Mouse (Mus musculus) C2C12 (cell line): ENCODE results near the gene Gm45062. TPM values are rescaled to one million over a fixed set of nuclear protein-coding genes. Genes with fewer than 3 reads are reported as not detected.

ENCODE experiments used
- H3K27me3 ChIP-seq: one replicate; pipeline ENCODE4 v1.6.1; 2011; ENCODE audit not compliant: control insufficient read depth, insufficient read depth, insufficient read length
- H3K36me3 ChIP-seq: one replicate; pipeline ENCODE4 v1.6.1; 2011; ENCODE audit not compliant: control insufficient read depth, insufficient read depth
- H3K4me3 ChIP-seq: one replicate; pipeline ENCODE4 v1.5.1; 2011; ENCODE audit warnings: mild to moderate bottlenecking, control low read depth; ENCODE audit not compliant: poor library complexity, insufficient read depth, severe bottlenecking
- H3K79me2 ChIP-seq: one replicate; pipeline ENCODE4 v1.6.1; 2011; ENCODE audit not compliant: control insufficient read depth, insufficient read depth
- H3K79me3 ChIP-seq: one replicate; pipeline ENCODE4 v1.6.1; 2011; ENCODE audit warnings: low read depth, control low read depth
- H3ac ChIP-seq: one replicate; pipeline ENCODE3; 2011; ENCODE audit warnings: low read depth; ENCODE audit not compliant: control insufficient read depth, insufficient read length
- CEBPB ChIP-seq: IDR thresholded peaks from one replicate; pipeline ENCODE4 v1.6.1; 2011; ENCODE audit warnings: low read depth, mild to moderate bottlenecking, control low read depth, moderate library complexity
- CTCF ChIP-seq: IDR thresholded peaks from one replicate; pipeline ENCODE4 v1.5.1; 2011; ENCODE audit not compliant: control insufficient read depth, insufficient read depth, insufficient read length
- FOSL1 ChIP-seq: IDR thresholded peaks from one replicate; pipeline ENCODE4 v1.8.0; 2011; ENCODE audit warnings: mild to moderate bottlenecking, low read length; ENCODE audit not compliant: poor library complexity, insufficient read depth, severe bottlenecking
- MAX ChIP-seq: IDR thresholded peaks from one replicate; pipeline ENCODE4 v1.6.1; 2011; ENCODE audit warnings: mild to moderate bottlenecking, control low read depth
- MYOD1 ChIP-seq: IDR thresholded peaks from one replicate; pipeline ENCODE4 v1.6.1; 2011; ENCODE audit warnings: low read depth; ENCODE audit not compliant: control insufficient read depth, insufficient read length
- MYOG ChIP-seq: IDR thresholded peaks from one replicate; pipeline ENCODE4 v1.6.1; 2011; ENCODE audit not compliant: control insufficient read depth, insufficient read length; ENCODE audit errors: extremely low read depth
- USF1 ChIP-seq: IDR thresholded peaks from one replicate; pipeline ENCODE4 v1.6.1; 2011; ENCODE audit warnings: low read depth, mild to moderate bottlenecking, control low read depth, moderate library complexity
- polyA plus RNA-seq: library from polyadenylated mRNA; unstranded; fragments of >200 nt; fragmentation: generic; extraction: Trizol; gene quantifications from one replicate; pipeline ENCODE4 v1.2.1, GENCODE M21; 2012; ENCODE audit warnings: missing spikeins

Gene Gm45062
- polyA plus RNA-seq, 1 experiment = 0.33 TPM

DNA sequence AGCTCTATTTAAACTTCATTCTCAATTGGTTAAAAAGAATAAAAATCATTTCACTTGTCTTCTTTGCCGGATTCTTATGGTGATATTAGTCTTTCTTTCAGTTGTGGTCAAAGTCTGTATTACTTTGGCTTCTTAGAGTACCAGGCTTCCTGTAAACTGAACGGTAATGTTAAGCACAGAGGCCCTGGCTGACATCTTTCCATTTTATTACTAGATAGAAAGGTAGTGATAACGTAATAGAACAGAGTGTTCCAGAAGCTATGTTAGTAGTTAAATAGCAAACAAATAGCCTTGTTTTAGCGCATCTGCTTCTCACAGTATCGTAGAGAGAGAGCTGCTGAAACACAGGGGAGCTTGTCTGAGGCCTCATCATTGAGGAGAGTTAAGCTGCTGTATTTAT, 146.6 kb downstream of the Gm45062 start:
- H3K79me2 ChIP-seq = no peaks in the 10 kb centered on the region
- no peak overlapping the region for H3K4me3 ChIP-seq
- no peaks in the 10 kb centered on the region for H3K27me3 ChIP-seq
- no peaks in the 10 kb centered on the region for H3K36me3 ChIP-seq
- H3ac ChIP-seq = no peak overlapping the region
- no peak for TF ChIP-seq USF1
- TF ChIP-seq MAX = no peak
- no peak for TF ChIP-seq FOSL1
- TF ChIP-seq MYOG = no peak
- TF ChIP-seq MYOD1 = no peak
- no peaks in the 10 kb centered on the region for H3K79me3 ChIP-seq

GRCm38 (mm10) chr6:8408332-8408731, 149.1 kb downstream of the Gm45062 start:
- Histone ChIP-seq H3K79me3 (no peaks in the 10 kb centered on the region), H3K27me3 (no peaks in the 10 kb centered on the region), H3K79me2 (no peaks in the 10 kb centered on the region), H3ac (no peak overlapping the region), H3K36me3 (no peaks in the 10 kb centered on the region), H3K4me3 (no peak overlapping the region)
- no peak for TF ChIP-seq FOSL1

DNA sequence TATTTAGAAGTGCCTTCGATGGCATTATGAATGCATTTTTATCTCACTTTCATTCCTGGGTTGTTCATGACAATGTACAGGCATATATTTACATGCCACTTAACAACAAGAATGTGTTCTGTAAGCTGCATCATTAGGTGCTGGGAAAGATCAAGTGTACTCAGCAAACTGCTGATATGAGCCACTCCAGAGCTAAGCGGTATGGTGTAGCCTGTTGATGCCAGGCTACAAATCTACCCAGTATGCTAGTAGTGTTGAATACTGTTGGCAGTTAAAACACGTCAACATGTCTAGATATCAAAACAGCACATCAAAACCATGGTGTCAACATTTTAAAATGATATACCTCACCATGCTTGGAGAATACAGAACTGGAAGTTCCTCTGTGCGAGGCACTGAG, 150.6 kb downstream of the Gm45062 start:
- no peak overlapping the region for H3K4me3 ChIP-seq
- no peaks in the 10 kb centered on the region for H3K79me3 ChIP-seq
- no peak for TF ChIP-seq CTCF
- TF ChIP-seq MYOD1 = no peak
- TF ChIP-seq MYOG = no peak
- TF ChIP-seq USF1 = no peak
- no peak for TF ChIP-seq MAX
- no peak for TF ChIP-seq CEBPB
- H3K79me2 ChIP-seq = no peaks in the 10 kb centered on the region
- H3K27me3 ChIP-seq = no peaks in the 10 kb centered on the region
- H3ac ChIP-seq = no peak overlapping the region
- H3K36me3 ChIP-seq = no peaks in the 10 kb centered on the region

DNA sequence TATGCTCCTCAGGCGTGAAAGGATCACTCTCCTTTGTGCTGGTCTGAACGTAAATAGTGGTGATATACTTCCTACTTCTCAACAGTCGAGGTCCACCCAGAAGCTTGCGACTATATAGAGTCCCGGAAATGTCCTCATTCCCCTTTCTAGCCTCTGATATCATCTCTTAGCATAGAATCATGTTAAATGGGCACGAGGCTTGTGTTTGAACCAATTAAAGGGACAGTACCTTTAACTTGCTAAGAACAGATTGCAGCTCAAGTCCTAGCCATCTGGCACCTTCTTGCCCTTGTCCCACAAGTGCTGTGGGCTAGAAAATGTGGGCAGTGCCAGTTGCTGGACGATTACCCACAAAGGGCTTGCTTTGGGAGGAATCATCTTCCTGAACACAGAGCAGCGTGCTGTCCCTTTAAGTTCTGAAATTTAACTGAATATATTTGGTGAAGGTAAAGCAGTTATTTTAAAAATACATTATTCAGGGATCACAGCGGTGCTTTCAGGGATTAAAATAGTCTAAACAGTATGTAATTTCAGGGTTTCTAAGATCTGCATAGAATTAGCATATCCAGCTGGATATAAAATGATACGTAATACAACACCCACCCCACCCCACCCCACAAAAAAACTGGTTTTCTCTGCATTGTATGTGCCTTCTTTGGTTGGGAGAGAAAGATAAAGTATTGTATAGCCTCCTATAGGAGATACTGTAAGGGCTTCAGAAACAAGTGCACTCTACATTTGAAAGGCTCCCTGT, 153.8 kb downstream of the Gm45062 start:
- H3K36me3 ChIP-seq = no peaks in the 10 kb centered on the region
- no peaks in the 10 kb centered on the region for H3K79me2 ChIP-seq
- no peak overlapping the region for H3K4me3 ChIP-seq
- no peaks in the 10 kb centered on the region for H3K27me3 ChIP-seq
- H3ac ChIP-seq = no peak overlapping the region
- no peak for TF ChIP-seq CTCF
- TF ChIP-seq USF1 = no peak
- no peak for TF ChIP-seq MAX
- no peak for TF ChIP-seq CEBPB
- no peak for TF ChIP-seq MYOD1
- H3K79me3 ChIP-seq = no peaks in the 10 kb centered on the region

DNA sequence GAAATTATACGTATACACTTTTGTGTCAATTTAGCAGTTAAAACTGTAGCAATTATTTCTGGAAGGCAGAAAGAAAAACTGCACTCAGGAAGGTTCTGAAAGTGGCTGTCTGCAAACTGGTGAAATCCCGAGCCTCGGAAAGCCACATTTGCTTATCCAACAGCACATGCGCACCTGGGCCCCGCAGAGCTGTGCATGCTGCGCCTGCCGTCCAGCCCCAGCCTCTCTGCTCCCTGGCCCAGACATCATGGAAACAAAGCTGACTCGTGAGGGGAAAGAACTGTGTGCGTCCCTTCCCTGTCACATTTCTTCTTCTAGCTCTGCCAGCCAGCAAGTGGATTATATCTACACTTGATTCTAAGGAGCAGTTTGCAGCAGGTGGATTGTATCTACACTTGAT, 154.8 kb downstream of the Gm45062 start:
- H3K27me3 ChIP-seq = no peaks in the 10 kb centered on the region
- H3K79me2 ChIP-seq = no peaks in the 10 kb centered on the region
- TF ChIP-seq CTCF (no peak), MAX (no peak), CEBPB (no peak), MYOG (no peak), MYOD1 (no peak), USF1 (no peak), FOSL1 (no peak)
- no peaks in the 10 kb centered on the region for H3K79me3 ChIP-seq
- H3K36me3 ChIP-seq = no peaks in the 10 kb centered on the region
- no peak overlapping the region for H3ac ChIP-seq
- H3K4me3 ChIP-seq = no peak overlapping the region

DNA sequence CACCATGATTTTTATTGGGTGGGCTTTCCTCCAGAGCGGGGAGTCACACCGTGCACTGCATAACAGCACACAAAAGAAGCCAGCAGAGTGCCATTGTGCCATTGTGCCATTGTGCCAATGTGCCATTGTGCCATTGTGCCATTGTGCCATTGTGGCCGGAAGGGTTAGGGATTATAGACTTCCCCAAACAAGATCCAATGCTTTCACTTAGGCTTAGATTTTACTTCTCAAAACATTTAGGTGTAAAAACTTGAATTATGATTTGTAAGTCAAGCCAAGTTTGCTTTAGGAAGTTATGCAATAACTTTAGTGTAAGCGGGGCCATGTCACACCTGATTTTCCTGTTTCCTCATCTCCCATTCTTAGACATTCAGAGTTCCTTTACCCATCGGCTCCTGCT, 156.6 kb downstream of the Gm45062 start:
- H3K4me3 ChIP-seq = no peak overlapping the region
- H3K36me3 ChIP-seq = no peaks in the 10 kb centered on the region
- no peaks in the 10 kb centered on the region for H3K79me2 ChIP-seq
- H3ac ChIP-seq = no peak overlapping the region
- TF ChIP-seq CEBPB = no peak
- TF ChIP-seq FOSL1 = no peak
- H3K27me3 ChIP-seq = no peaks in the 10 kb centered on the region
- H3K79me3 ChIP-seq = no peaks in the 10 kb centered on the region
